Mouse (Mus musculus): ENCODE results near the gene Mapt.

GRCm38 (mm10) chr11:104303088-104303960, 72.1 kb downstream of the Mapt start:
- TF ChIP-seq CTCF (conservative IDR thresholded peaks at IDR 0.05; ENCODE audit: insufficient read depth, insufficient read length, low read depth, low read length) = no peak
- TF ChIP-seq POLR2A (IDR thresholded peaks at IDR 0.05; ENCODE audit: low read depth, low read length) = no peak
